Mouse (Mus musculus): ENCODE measurements around the gene Peak1. TPM values are rescaled to one million over a fixed set of nuclear protein-coding genes. Genes with fewer than 3 reads are reported as not detected.

Peak1 gene
- polyA plus RNA-seq, 1 experiment from 2014 or later, result 2.3 TPM

GRCm38 (mm10) chr9:56179416-56180117 lies 238.3 kb downstream of the Peak1 start:
- WGBS (ENCODE audit: insufficient replicate concordance), result 73% methylated on average over 6 of the region's 6 CpGs
- 0 out of 2 replicates have a peak, but pooled peaks cover 2% of the 10 kb centered on the region for H3K4me1 ChIP-seq (replicated peaks)
- no peak for ATAC-seq (ENCODE audit: low read depth)

GRCm38 (mm10) chr9:56177354-56177753 lies 240.5 kb downstream of the Peak1 start:
- H3K4me2 ChIP-seq, result no peak overlapping the region
- H3K27ac ChIP-seq, result no peak overlapping the region
- DNase-seq (no peak), ATAC-seq (ENCODE audit: low read depth) (no peak)
- no peaks in the 10 kb centered on the region for H3K27me3 ChIP-seq
- WGBS (ENCODE audit: insufficient replicate concordance), result 54% methylated on average over 4 of the region's 4 CpGs
- no peaks in the 10 kb centered on the region for H3K36me3 ChIP-seq
- H3K9ac ChIP-seq, result no peak overlapping the region
- H3K9me3 ChIP-seq (replicated peaks), result no peaks in the 10 kb centered on the region
- peaks cover 2% of the 10 kb centered on the region; the same call in 1 of the 2 replicates for H3K4me1 ChIP-seq (replicated peaks)
- H3K4me3 ChIP-seq (replicated peaks), result no peak overlapping the region

More at GRCm38 (mm10) chr9:56179416-56180117, 238.3 kb downstream of the Peak1 start:
- no peak overlapping the region for H3K9ac ChIP-seq
- no peak for DNase-seq
- no peaks in the 10 kb centered on the region for H3K9me3 ChIP-seq (replicated peaks)
- H3K27me3 ChIP-seq, result no peaks in the 10 kb centered on the region
- H3K27ac ChIP-seq, result no peak overlapping the region
- no peaks in the 10 kb centered on the region for H3K36me3 ChIP-seq
- no peak overlapping the region for H3K4me3 ChIP-seq (replicated peaks)
- H3K4me2 ChIP-seq, result no peak overlapping the region

GRCm38 (mm10) chr9:56175316-56175715 lies 242.6 kb downstream of the Peak1 start:
- Histone ChIP-seq H3K9me3 (replicated peaks) (no peaks in the 10 kb centered on the region), H3K4me3 (replicated peaks) (no peak overlapping the region), H3K9ac (no peak overlapping the region), H3K36me3 (no peaks in the 10 kb centered on the region), H3K27me3 (no peaks in the 10 kb centered on the region), H3K4me2 (no peak overlapping the region), H3K27ac (no peak overlapping the region), H3K4me1 (replicated peaks) (peaks cover 2% of the 10 kb centered on the region; the same call in 1 of the 2 replicates)
- DNase-seq, result no peak
- 68% methylated on average over 3 of the region's 3 CpGs for WGBS (ENCODE audit: insufficient replicate concordance)
- no peak for ATAC-seq (ENCODE audit: low read depth)

- Histone ChIP-seq H3K9me3 (replicated peaks) (no peaks in the 10 kb centered on the region), H3K4me1 (replicated peaks) (peaks cover 12% of the 10 kb centered on the region), H3K36me3 (no peaks in the 10 kb centered on the region), H3K4me3 (replicated peaks) (no peak overlapping the region), H3K27me3 (no peaks in the 10 kb centered on the region; the same call in 1 of the 2 replicates), H3K9ac (no peak overlapping the region), H3K4me2 (no peak overlapping the region), H3K27ac (no peak overlapping the region)
- 79% methylated on average over 6 of the region's 6 CpGs for WGBS (ENCODE audit: insufficient replicate concordance)
- no peak for DNase-seq
- ATAC-seq (ENCODE audit: low read depth), result no peak
These were observed 250.2 kb downstream of the Peak1 start for GRCm38 (mm10) chr9:56167690-56168089.

- H3K9ac ChIP-seq, result no peak overlapping the region
- DNase-seq (peak; percentile 39), ATAC-seq (ENCODE audit: low read depth) (no peak)
- H3K9me3 ChIP-seq (replicated peaks), result no peaks in the 10 kb centered on the region
- H3K27me3 ChIP-seq, result no peaks in the 10 kb centered on the region; the same call in 1 of the 2 replicates
- no peak overlapping the region for H3K4me3 ChIP-seq (replicated peaks)
- no peaks in the 10 kb centered on the region for H3K36me3 ChIP-seq
- WGBS (ENCODE audit: insufficient replicate concordance), result 38% methylated on average over 5 of the region's 5 CpGs
- H3K4me2 ChIP-seq, result no peak overlapping the region
- H3K27ac ChIP-seq, result no peak overlapping the region
- H3K4me1 ChIP-seq (replicated peaks), result peaks cover 16% of the 10 kb centered on the region
These were observed 251.7 kb downstream of the Peak1 start for GRCm38 (mm10) chr9:56166161-56166560.

- H3K9ac ChIP-seq, result no peak within 1 kb of the TSS
- no peak within 1 kb of the TSS for H3K4me3 ChIP-seq (replicated peaks)
- ATAC-seq (ENCODE audit: low read depth) (no peak), DNase-seq (no peak)
- no peak within 1 kb of the TSS for H3K4me2 ChIP-seq
- H3K27me3 ChIP-seq, result no peaks in the 10 kb centered on the region; the same call in 1 of the 2 replicates
- peaks cover 18% of the 10 kb centered on the region for H3K4me1 ChIP-seq (replicated peaks)
- no peaks in the 10 kb centered on the region for H3K36me3 ChIP-seq
- no peaks in the 10 kb centered on the region for H3K9me3 ChIP-seq (replicated peaks)
- no peak within 1 kb of the TSS for H3K27ac ChIP-seq
- 79% methylated on average over 6 of the region's 6 CpGs for WGBS (ENCODE audit: insufficient replicate concordance)
These were observed 252.5 kb downstream of the Peak1 start, which contains the start of gene Tspan3 for GRCm38 (mm10) chr9:56165377-56165776. Gene Tspan3, minus strand, starts transcription at chr9:56165477.

GRCm38 (mm10) chr9:56160341-56161141 lies 257.3 kb downstream of the Peak1 start:
- H3K27me3 ChIP-seq, result no peaks in the 10 kb centered on the region; the same call in 1 of the 2 replicates
- H3K36me3 ChIP-seq, result no peaks in the 10 kb centered on the region
- peak overlapping the region; percentile 51 for H3K27ac ChIP-seq
- under 1% methylated on average over 81 of the region's 82 CpGs for WGBS (ENCODE audit: insufficient replicate concordance)
- peaks cover 20% of the 10 kb centered on the region for H3K4me1 ChIP-seq (replicated peaks)
- ATAC-seq (ENCODE audit: low read depth) (peak; percentile 95), DNase-seq (peak; percentile 76)
- H3K9ac ChIP-seq, result peak overlapping the region; percentile 85
- H3K4me3 ChIP-seq (replicated peaks), result peak overlapping the region; percentile 85
- peak overlapping the region; percentile 95 for H3K4me2 ChIP-seq
- no peaks in the 10 kb centered on the region for H3K9me3 ChIP-seq (replicated peaks)

GRCm38 (mm10) chr9:56159456-56159855 lies 258.4 kb downstream of the Peak1 start:
- Histone ChIP-seq H3K27ac (no peak overlapping the region), H3K36me3 (no peaks in the 10 kb centered on the region), H3K9me3 (replicated peaks) (no peaks in the 10 kb centered on the region), H3K27me3 (no peaks in the 10 kb centered on the region; the same call in 1 of the 2 replicates), H3K4me1 (replicated peaks) (peaks cover 18% of the 10 kb centered on the region), H3K9ac (no peak overlapping the region), H3K4me3 (replicated peaks) (peak overlapping the region; percentile 85; the same call in 1 of the 2 replicates), H3K4me2 (peak overlapping the region; percentile 95)
- DNase-seq (no peak), ATAC-seq (ENCODE audit: low read depth) (no peak)
- 53% methylated on average over 2 of the region's 2 CpGs for WGBS (ENCODE audit: insufficient replicate concordance)

- Histone ChIP-seq H3K27me3 (no peaks in the 10 kb centered on the region), H3K36me3 (no peaks in the 10 kb centered on the region), H3K4me3 (replicated peaks) (no peak overlapping the region), H3K9ac (no peak overlapping the region), H3K27ac (no peak overlapping the region), H3K4me1 (replicated peaks) (peaks cover 18% of the 10 kb centered on the region), H3K9me3 (replicated peaks) (no peaks in the 10 kb centered on the region), H3K4me2 (no peak overlapping the region)
- ATAC-seq (ENCODE audit: low read depth) (no peak), DNase-seq (no peak)
- WGBS (ENCODE audit: insufficient replicate concordance), result 70% methylated on average over 2 of the region's 2 CpGs
These were observed 259.8 kb downstream of the Peak1 start for GRCm38 (mm10) chr9:56158077-56158476.

GRCm38 (mm10) chr9:56154572-56154971 lies 263.3 kb downstream of the Peak1 start:
- WGBS (ENCODE audit: insufficient replicate concordance), result 79% methylated on average over 5 of the region's 5 CpGs
- Histone ChIP-seq H3K9me3 (replicated peaks) (no peaks in the 10 kb centered on the region), H3K4me3 (replicated peaks) (no peak overlapping the region), H3K36me3 (no peaks in the 10 kb centered on the region), H3K4me2 (no peak overlapping the region), H3K27me3 (no peaks in the 10 kb centered on the region), H3K9ac (no peak overlapping the region), H3K27ac (no peak overlapping the region), H3K4me1 (replicated peaks) (peaks cover 3% of the 10 kb centered on the region)
- ATAC-seq (ENCODE audit: low read depth) (no peak), DNase-seq (no peak)

GRCm38 (mm10) chr9:56152482-56153007 lies 265.3 kb downstream of the Peak1 start:
- H3K9ac ChIP-seq, result no peak overlapping the region
- H3K4me2 ChIP-seq, result no peak overlapping the region
- ATAC-seq (ENCODE audit: low read depth) (no peak), DNase-seq (no peak)
- WGBS (ENCODE audit: insufficient replicate concordance), result 69% methylated on average over 4 of the region's 4 CpGs
- no peaks in the 10 kb centered on the region for H3K36me3 ChIP-seq
- H3K9me3 ChIP-seq (replicated peaks), result no peaks in the 10 kb centered on the region
- H3K27ac ChIP-seq, result no peak overlapping the region
- peaks cover 4% of the 10 kb centered on the region; the same call in 1 of the 2 replicates for H3K4me1 ChIP-seq (replicated peaks)
- H3K4me3 ChIP-seq (replicated peaks), result no peak overlapping the region
- H3K27me3 ChIP-seq, result no peaks in the 10 kb centered on the region
